Mouse (Mus musculus): ENCODE results near the gene Rgs14. TPM values are rescaled to one million over a fixed set of nuclear protein-coding genes. Genes with fewer than 3 reads are reported as not detected.

The Rgs14 gene
- polyA plus RNA-seq, 1 experiment from 2014 or later: 0.64 TPM

DNA sequence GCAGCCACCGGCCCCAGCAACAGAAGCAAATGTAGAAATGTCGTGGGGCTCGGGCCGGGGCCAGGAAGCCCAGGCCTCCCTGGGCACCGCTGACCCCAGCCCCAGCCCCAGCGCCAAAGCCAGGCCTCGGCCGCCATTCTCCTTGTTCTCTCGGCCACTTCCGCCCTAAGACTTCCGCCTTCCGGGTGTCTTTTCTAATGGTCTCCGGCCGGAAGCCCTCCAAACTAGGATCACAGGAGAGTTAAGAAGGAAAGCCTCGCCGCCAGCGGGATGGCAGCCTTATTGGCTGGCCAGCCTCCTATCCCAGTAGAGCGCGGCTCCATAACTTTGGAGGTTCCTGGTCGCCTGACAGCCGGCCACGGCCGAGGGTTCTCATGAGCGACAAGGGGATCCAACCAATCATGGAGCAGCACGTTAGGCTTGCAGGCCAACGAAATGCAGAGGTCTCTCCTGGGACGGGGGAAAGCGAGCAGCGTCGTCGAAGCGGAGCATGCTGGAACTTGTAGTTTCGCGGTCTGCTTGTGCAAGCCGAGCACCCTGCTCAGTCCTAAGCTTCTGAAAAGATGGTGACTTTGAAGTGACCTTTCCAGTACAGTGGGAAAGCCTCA, 7.0 kb upstream of the Rgs14 start, which contains the start of gene Lman2:
Lman2 (minus strand) TSS at position 331 of the 608 bp plus-strand sequence.
- WGBS: under 1% methylated on average over 34 of the region's 35 CpGs
- peak within 1 kb of the TSS; percentile 95 for H3K27ac ChIP-seq
- H3K27me3 ChIP-seq: 0 out of 2 replicates have a peak, but pooled peaks cover 3% of the 10 kb centered on the region
- ATAC-seq (ENCODE audit: low FRiP score): peak; percentile 98
- peak within 1 kb of the TSS; percentile 86 for H3K9ac ChIP-seq
- H3K36me3 ChIP-seq (replicated peaks): peaks cover 27% of the 10 kb centered on the region
- peak within 1 kb of the TSS; percentile 86 for H3K4me2 ChIP-seq
- peak within 1 kb of the TSS; percentile 81 for H3K4me3 ChIP-seq (replicated peaks)
- peaks cover 28% of the 10 kb centered on the region for H3K4me1 ChIP-seq
- no peaks in the 10 kb centered on the region for H3K9me3 ChIP-seq

DNA sequence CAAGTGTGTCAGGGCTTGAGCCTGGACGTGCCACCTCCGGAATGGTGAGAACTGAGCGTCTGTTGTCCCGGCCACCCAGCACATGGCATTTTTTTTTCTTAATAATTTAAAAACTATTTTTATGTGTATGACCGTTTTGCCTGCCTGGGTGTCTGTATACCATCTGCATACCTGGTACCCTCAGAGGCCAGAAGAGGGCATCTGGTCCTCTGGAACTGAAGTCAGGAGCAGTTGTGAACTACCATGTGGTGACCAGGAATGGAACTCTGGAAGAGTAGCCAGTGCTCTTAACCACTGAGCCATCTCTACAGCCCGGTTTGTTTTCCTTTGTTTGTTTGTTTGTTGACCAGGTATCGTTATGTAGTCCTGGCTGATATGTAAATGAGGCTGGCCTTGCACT, 1.1 kb upstream of the Rgs14 start:
- H3K27ac ChIP-seq: no peak overlapping the region
- H3K27me3 ChIP-seq: peaks cover 40% of the 10 kb centered on the region
- no peak overlapping the region for H3K4me3 ChIP-seq (replicated peaks)
- no peaks in the 10 kb centered on the region for H3K4me1 ChIP-seq
- no peak for ATAC-seq (ENCODE audit: low FRiP score)
- no peaks in the 10 kb centered on the region for H3K9me3 ChIP-seq
- no peaks in the 10 kb centered on the region for H3K36me3 ChIP-seq (replicated peaks)
- 83% methylated on average over 7 of the region's 7 CpGs for WGBS
- H3K9ac ChIP-seq: no peak overlapping the region
- H3K4me2 ChIP-seq: no peak overlapping the region

DNA sequence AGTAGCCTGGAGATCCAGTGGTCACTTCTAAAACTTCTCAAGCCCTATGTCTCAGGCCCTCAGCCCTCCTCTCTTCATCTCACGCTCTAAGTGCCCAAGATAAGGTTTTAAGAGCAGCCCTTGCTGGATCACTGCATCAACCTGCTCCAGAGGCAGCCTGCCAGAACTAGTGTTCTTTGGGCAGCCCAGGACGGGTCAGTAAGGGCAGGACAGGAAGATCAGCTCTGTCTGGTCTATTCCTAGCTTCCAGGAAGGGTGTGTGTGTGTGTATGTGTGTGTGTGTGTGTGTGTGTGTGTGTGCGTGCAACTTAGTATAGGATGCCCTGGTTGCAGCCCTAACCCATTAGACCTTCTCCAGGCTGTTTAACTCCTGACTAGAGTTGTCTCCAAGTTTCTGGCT, 702 bp downstream of the Rgs14 start:
- 75% methylated on average over 3 of the region's 3 CpGs for WGBS
- Histone ChIP-seq H3K4me1 (no peaks in the 10 kb centered on the region), H3K9ac (no peak overlapping the region), H3K9me3 (no peaks in the 10 kb centered on the region), H3K27ac (no peak overlapping the region), H3K36me3 (replicated peaks) (no peaks in the 10 kb centered on the region), H3K27me3 (peaks cover 56% of the 10 kb centered on the region), H3K4me2 (no peak overlapping the region), H3K4me3 (replicated peaks) (no peak overlapping the region)
- no peak for ATAC-seq (ENCODE audit: low FRiP score)

DNA sequence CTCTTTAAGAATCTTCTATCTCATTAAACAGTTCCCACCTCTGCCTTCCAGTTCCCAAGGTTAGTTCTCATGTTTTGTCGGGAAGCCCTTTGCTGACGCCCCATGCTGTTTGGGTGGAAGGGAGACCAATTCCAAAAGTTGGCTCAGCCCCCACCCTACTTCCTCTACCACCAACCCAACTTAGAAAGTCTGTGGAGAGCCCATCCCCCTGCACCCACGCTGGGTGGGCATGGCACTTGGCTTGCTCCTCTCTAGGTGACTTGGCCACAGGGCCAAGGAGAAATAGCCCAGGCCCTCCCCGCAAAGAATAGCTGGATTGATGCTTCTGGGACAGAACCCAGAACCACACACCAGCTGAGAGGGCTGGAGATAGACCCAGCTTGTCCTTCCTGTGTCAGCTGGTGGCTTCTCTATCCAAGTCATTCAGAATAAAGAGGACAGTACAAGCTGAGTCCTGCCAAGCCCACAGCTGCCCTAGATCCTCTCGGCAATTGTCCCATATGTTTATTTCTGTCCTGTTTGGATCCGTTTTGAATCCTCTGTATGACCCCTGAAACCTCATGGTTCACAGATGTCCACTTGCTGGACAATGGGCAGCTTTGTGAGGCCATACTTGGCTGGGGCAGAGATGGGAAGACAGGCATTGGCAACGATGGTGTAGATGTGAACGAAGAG, 1.6 kb downstream of the Rgs14 start:
- Histone ChIP-seq H3K9me3 (no peaks in the 10 kb centered on the region), H3K27ac (no peak overlapping the region), H3K4me3 (replicated peaks) (no peak overlapping the region), H3K4me1 (no peaks in the 10 kb centered on the region), H3K9ac (no peak overlapping the region), H3K27me3 (peaks cover 54% of the 10 kb centered on the region), H3K36me3 (replicated peaks) (no peaks in the 10 kb centered on the region), H3K4me2 (no peak overlapping the region)
- ATAC-seq (ENCODE audit: low FRiP score): no peak
- WGBS: 76% methylated on average over 8 of the region's 8 CpGs

DNA sequence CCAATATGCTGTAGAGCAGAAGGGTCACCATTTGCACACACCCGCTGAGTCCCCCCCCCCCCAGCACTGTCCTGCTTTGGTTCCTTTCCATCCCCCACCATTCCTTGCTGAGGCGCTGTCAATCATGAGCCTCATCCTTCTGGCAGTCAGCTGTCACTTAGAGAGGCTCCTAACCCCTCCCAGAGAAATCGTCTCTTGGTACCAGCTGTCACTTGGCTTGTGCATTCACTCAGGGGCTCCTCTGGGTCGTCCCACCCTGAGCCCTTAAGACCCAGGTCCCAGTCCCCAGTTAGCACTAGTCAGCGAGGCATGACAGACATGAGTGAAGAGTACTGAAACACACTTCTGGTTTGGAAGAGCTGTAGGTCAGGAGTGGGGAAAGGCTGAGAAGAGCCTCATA, 2.2 kb downstream of the Rgs14 start:
- peaks cover 58% of the 10 kb centered on the region for H3K27me3 ChIP-seq
- no peak for ATAC-seq (ENCODE audit: low FRiP score)
- WGBS: 53% methylated on average over 5 of the region's 5 CpGs

DNA sequence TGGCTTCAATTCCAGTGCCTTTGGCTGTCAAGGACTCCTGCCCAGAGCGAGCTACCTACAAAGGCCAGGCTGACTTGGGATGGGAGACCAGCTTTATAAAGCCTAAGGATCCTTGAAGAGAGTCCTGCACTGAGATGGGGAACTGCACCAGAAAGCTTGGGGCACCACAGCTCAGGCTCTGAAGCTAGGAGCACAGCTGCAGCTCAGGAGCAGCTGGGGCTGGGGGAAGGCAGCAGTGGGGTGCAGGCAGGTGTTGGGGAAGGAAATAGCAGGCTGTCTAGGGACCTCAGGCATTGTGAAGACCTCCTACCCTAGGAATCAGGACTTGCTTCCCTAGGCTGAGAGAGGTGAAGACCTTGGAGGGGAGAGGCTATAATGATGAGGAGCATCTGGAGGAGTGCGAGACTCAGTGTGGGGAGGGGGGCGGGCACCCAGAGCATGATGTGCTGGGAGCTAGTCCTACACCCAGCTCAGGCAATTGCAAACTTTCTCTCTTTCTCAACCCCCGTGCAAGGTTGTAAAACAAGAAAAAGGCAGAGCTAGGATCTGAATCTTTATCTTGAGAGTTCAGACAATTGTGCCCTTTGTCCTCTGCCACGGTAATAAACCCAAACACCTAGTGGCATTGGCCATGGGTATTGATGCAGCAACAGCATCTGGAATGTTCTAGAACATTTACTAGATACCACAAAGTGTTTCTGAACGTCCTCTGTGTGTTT, 4.8 kb downstream of the Rgs14 start:
- no peak overlapping the region for H3K27ac ChIP-seq
- no peak overlapping the region for H3K4me3 ChIP-seq (replicated peaks)
- peaks cover 72% of the 10 kb centered on the region for H3K27me3 ChIP-seq
- no peaks in the 10 kb centered on the region for H3K36me3 ChIP-seq (replicated peaks)
- no peaks in the 10 kb centered on the region for H3K9me3 ChIP-seq
- no peak overlapping the region for H3K4me2 ChIP-seq
- no peak overlapping the region for H3K9ac ChIP-seq
- H3K4me1 ChIP-seq: peaks cover 3% of the 10 kb centered on the region; the same call in 1 of the 2 replicates
- 68% methylated on average over 6 of the region's 6 CpGs for WGBS
- ATAC-seq (ENCODE audit: low FRiP score): no peak

More for the DNA sequence above, 2.2 kb downstream of the Rgs14 start:
- H3K36me3 ChIP-seq (replicated peaks): no peaks in the 10 kb centered on the region
- H3K9ac ChIP-seq: no peak overlapping the region
- no peak overlapping the region for H3K4me2 ChIP-seq
- H3K4me3 ChIP-seq (replicated peaks): no peak overlapping the region
- H3K9me3 ChIP-seq: no peaks in the 10 kb centered on the region
- H3K4me1 ChIP-seq: no peaks in the 10 kb centered on the region
- H3K27ac ChIP-seq: no peak overlapping the region

DNA sequence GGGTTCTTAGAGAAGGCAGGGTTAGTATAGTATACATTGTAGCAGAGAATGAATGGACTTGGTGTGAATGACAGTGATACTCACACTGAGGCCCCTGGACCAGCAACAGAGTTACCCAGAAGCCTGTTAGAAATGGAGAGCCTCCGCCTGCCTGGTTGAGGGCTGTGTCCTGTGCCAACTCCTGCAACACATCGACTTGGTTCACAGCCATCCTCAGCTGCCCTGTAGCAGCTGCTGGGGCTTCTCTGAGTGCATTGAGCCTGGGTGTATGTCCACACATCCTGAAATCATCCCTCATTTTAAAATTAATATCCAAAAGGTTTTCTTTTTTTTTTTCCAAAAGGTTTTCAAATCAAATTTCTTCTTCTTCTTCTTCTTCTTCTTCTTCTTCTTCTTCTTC, 6.3 kb downstream of the Rgs14 start:
- Histone ChIP-seq H3K27me3 (peaks cover 74% of the 10 kb centered on the region), H3K27ac (no peak overlapping the region)
- 73% methylated on average over 2 of the region's 2 CpGs for WGBS

DNA sequence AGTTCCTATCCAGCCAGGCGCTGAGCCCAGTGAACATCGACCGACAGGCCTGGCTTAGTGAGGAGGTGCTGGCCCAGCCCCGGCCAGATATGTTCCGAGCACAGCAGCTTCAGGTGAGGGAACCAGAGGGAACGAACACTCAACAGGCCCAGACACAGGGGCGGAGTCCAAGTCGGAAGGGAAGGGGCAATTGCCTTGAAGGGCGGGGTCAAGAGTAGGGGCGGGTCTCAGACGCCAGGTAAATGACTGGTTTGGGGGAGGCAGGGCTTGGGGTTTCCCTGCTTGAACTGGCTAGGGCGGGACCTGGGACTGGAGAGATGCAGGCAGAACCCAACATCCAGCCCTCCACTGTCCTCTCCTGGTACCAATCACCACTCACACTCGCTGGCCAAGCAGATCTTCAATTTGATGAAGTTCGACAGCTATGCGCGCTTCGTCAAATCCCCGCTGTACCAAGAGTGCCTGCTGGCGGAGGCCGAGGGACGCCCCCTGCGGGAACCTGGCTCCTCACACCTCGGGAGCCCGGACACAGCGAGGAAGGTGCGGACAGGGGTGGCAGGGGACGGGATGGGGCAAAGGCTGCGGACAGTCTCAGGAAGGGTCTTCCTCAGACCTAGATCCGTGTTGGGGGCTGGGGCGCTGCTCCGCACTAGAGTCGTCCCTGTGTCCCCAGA, 9.5 kb downstream of the Rgs14 start:
- Histone ChIP-seq H3K4me2 (no peak overlapping the region), H3K9me3 (no peaks in the 10 kb centered on the region), H3K36me3 (replicated peaks) (no peaks in the 10 kb centered on the region), H3K27me3 (peaks cover 77% of the 10 kb centered on the region), H3K9ac (no peak overlapping the region), H3K4me3 (replicated peaks) (no peak overlapping the region; the same call in 1 of the 2 replicates), H3K4me1 (peaks cover 4% of the 10 kb centered on the region; the same call in 1 of the 2 replicates), H3K27ac (no peak overlapping the region)
- WGBS: 3% methylated on average over 32 of the region's 32 CpGs
- ATAC-seq (ENCODE audit: low FRiP score): no peak

More for the DNA sequence above, 6.3 kb downstream of the Rgs14 start:
- H3K4me1 ChIP-seq: peaks cover 4% of the 10 kb centered on the region; the same call in 1 of the 2 replicates
- no peak overlapping the region for H3K9ac ChIP-seq
- ATAC-seq (ENCODE audit: low FRiP score): no peak
- no peak overlapping the region for H3K4me3 ChIP-seq (replicated peaks)
- no peaks in the 10 kb centered on the region for H3K36me3 ChIP-seq (replicated peaks)
- no peak overlapping the region for H3K4me2 ChIP-seq
- H3K9me3 ChIP-seq: no peaks in the 10 kb centered on the region

DNA sequence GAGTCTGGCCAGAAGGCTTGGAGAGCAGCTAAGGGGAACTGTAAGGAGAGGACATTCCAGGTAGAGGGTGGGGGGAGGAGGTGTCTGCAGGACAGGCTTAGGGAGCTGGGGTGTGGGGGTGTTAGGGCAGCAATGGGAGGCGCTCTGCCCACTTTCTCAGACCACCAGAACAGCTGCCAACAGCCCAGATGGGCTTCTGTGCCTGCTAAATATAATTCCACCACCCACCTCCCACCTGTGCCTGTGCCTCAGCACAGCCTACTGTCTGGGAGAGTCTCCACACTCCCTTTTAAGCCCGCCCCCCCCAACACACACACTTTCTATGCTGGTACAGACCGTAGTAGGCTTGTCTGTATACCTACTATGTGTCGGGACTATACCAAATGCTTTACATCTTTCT, 12.3 kb downstream of the Rgs14 start:
- Histone ChIP-seq H3K4me2 (no peak overlapping the region), H3K27ac (no peak overlapping the region), H3K36me3 (replicated peaks) (no peaks in the 10 kb centered on the region), H3K4me3 (replicated peaks) (no peak overlapping the region), H3K4me1 (peaks cover 4% of the 10 kb centered on the region; the same call in 1 of the 2 replicates), H3K27me3 (peaks cover 69% of the 10 kb centered on the region), H3K9ac (no peak overlapping the region), H3K9me3 (no peaks in the 10 kb centered on the region)
- 82% methylated on average over 4 of the region's 4 CpGs for WGBS
- no peak for ATAC-seq (ENCODE audit: low FRiP score)

DNA sequence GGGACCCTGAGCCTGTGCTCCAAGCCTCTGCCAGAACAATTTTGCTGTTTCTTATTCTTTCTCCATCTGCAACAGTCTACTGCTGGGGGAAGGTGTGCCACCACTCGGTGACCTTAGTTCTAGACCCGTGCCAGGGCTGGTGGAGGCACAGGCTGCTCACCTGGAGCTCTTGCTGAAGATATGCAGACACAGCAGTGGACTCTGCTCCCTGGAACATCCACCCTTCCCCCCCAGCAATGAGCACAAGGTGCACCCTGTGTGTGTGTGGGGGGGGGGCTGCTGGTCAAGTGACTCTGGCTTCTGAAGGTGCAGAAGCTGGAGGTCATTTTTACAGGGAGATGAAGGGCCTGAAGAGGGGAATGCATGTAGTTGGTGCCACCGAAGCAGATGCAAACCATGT, 21.1 kb downstream of the Rgs14 start:
- ATAC-seq (ENCODE audit: low FRiP score): no peak
- Histone ChIP-seq H3K9ac (no peak overlapping the region), H3K27ac (no peak overlapping the region), H3K4me1 (no peaks in the 10 kb centered on the region), H3K36me3 (replicated peaks) (no peaks in the 10 kb centered on the region), H3K9me3 (no peaks in the 10 kb centered on the region), H3K4me3 (replicated peaks) (no peak overlapping the region), H3K27me3 (0 out of 2 replicates have a peak, but pooled peaks cover 7% of the 10 kb centered on the region), H3K4me2 (no peak overlapping the region)
- WGBS: 81% methylated on average over 3 of the region's 3 CpGs

DNA sequence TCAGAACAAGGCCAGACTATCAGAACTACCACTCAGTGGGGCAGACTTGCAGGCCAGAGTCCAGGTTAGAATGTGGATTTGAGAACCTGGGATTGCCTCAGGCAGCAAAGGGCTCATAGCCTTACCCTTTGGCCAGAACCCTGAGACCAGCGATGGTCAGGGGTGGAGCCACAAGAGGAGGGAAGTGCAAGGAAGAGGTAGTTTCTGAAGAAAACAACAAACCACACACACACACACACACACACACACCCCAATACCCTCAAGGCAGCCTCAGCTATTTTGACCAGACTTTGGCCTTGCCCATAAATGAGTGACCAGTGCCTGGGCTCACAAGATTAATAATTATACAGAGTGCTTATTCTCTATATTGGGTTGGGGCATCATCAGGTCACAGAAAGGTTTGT, 22.1 kb downstream of the Rgs14 start:
- Histone ChIP-seq H3K4me3 (replicated peaks) (no peak overlapping the region), H3K4me2 (no peak overlapping the region), H3K27ac (no peak overlapping the region), H3K27me3 (0 out of 2 replicates have a peak, but pooled peaks cover 6% of the 10 kb centered on the region), H3K4me1 (no peaks in the 10 kb centered on the region), H3K36me3 (replicated peaks) (no peaks in the 10 kb centered on the region), H3K9ac (no peak overlapping the region), H3K9me3 (no peaks in the 10 kb centered on the region)
- no peak for ATAC-seq (ENCODE audit: low FRiP score)
- 63% methylated on average over 1 of the region's 1 CpGs for WGBS

DNA sequence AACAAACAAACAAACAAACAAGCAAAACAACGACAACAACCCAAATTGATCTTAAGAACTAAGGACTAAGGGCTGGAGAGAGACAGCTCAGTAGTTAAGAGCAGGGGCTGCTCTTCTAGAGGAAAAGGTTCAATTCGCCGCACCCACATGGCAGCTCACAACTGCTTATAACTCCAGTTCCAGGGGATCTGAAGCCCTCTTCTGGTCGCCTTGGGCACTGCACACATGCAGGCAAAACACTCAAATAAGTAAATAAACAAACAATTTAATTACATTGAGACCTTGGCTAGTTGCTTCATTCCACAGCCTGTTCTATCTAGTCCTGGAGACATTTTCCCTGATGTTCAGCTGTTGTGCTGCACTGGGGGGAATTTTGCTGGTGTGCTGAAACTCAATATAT, 23.4 kb downstream of the Rgs14 start:
- Histone ChIP-seq H3K4me1 (no peaks in the 10 kb centered on the region), H3K27me3 (0 out of 2 replicates have a peak, but pooled peaks cover 2% of the 10 kb centered on the region), H3K4me3 (replicated peaks) (no peak overlapping the region), H3K27ac (no peak overlapping the region), H3K9me3 (no peaks in the 10 kb centered on the region), H3K9ac (no peak overlapping the region), H3K36me3 (replicated peaks) (no peaks in the 10 kb centered on the region), H3K4me2 (no peak overlapping the region)
- ATAC-seq (ENCODE audit: low FRiP score): no peak
- WGBS: 74% methylated on average over 4 of the region's 4 CpGs
